9 mouse cellular contexts compared by ENCODE assay signal in the genomic region with DNA sequence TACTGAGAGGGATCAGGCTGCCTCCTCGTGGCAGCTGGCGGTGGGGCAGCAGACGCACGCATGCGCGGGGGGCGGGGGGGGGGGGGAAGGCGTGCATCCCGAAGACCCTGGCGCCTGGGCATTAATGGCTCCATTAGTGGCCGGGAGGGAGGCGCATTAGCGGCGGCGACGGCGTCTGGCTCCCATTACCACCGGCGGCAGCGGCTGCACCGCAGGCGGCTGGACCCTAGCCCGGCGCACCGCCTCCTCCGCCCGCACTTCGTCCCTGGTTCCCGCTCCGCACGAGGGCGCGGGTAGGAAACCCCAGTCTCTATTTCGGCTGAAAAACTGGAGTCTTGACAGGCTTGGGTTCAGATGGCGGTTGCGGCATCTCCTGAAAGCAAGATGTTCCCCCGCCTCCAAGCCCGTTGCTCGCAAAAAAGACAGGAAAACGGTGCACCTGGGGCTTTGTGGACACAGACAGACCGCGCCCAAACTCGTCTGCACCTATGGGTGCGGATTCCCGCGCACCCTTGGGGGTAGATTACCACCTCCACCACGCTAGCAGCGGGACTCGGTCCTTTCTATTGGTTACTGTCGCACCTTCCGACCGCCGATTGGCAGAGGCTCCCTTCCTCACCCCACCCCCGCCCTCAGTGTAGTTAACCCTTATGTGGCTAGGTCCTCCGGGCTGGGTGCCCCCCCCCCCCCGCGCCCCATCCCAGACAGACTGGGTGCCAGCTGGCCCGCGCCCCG. TPM values are rescaled to one million over a fixed set of nuclear protein-coding genes. Genes with fewer than 3 reads are reported as not detected.
DNase-seq lines count a peak whose midpoint lies in the region; ATAC-seq and TF ChIP-seq lines count a peak whose summit lies in the region.
"Had no signal": no experiment of that assay in that cellular context is flagged by ENCODE, and none has a peak within 500 bp of the region (broad histone marks: within the 10 kb centered on the region; RNA-seq: fewer than 3 reads in every experiment).

No protein-coding gene starts in this region.

- H3K9me3 ChIP-seq in forebrain, embryonic 15.5 days: no peaks in the 10 kb centered on the region
- H3K9me3 ChIP-seq in neural tube, embryonic 15.5 days (replicated peaks): no peaks in the 10 kb centered on the region

- peak overlapping the region; percentile 100 for H3K27ac ChIP-seq in forebrain, embryonic 15.5 days (replicated peaks)
- H3K27ac ChIP-seq in neural tube, embryonic 15.5 days (replicated peaks): peak overlapping the region; percentile 100
- H3K27ac ChIP-seq in testis, adult 2 months (ENCODE audit: control insufficient read depth, insufficient read depth, low read depth, low read length): peak overlapping the region; percentile 89

- H3K4me2 ChIP-seq in forebrain, embryonic 15.5 days (replicated peaks): peak overlapping the region; percentile 75
- peak overlapping the region; percentile 78 for H3K4me2 ChIP-seq in neural tube, embryonic 15.5 days

- peak overlapping the region; percentile 70 for H3K4me3 ChIP-seq in forebrain, embryonic 15.5 days
- H3K4me3 ChIP-seq in lung, adult 2 months (replicated peaks; ENCODE audit: extremely low read depth, low read depth, low read length): peak overlapping the region; percentile 87
- peak overlapping the region; percentile 68 for H3K4me3 ChIP-seq in neural tube, embryonic 15.5 days (replicated peaks)
- peak overlapping the region; percentile 69 for H3K4me3 ChIP-seq in testis, adult 2 months (ENCODE audit: control insufficient read depth, low read depth, low read length)

- peak; percentile 81 for DNase-seq in ES-CJ7 (ENCODE audit: low read depth, low spot score)
- DNase-seq in heart, postnatal 4 days: peak; percentile 83
- DNase-seq in layer of hippocampus, adult 8-10 months (ENCODE audit: low spot score in 2 of 2): peak; percentile 82 to 86
- DNase-seq in lung, adult 2 months: peak; percentile 86

- peak; percentile 23; the same call in 1 of the 2 replicates for ATAC-seq in cerebellum, adult (ENCODE audit: insufficient number of reproducible peaks, low FRiP score, low TSS enrichment)
- peak; percentile 79 for ATAC-seq in forebrain, embryonic 15.5 days (replicated peaks)
- peak; percentile 83 for ATAC-seq in neural tube, embryonic 15.5 days (ENCODE audit: low FRiP score)

- no peaks in the 10 kb centered on the region for H3K36me3 ChIP-seq in forebrain, embryonic 15.5 days
- H3K36me3 ChIP-seq in neural tube, embryonic 15.5 days: peaks cover 5% of the 10 kb centered on the region
- no peaks in the 10 kb centered on the region for H3K36me3 ChIP-seq in testis, adult 2 months (ENCODE audit: control insufficient read depth, insufficient read depth, low read length)

- peaks cover 64% of the 10 kb centered on the region for H3K4me1 ChIP-seq in forebrain, embryonic 15.5 days
- H3K4me1 ChIP-seq in lung, adult 2 months (ENCODE audit: control insufficient read depth, insufficient read depth, low read length): peaks cover 38% of the 10 kb centered on the region
- peaks cover 77% of the 10 kb centered on the region for H3K4me1 ChIP-seq in neural tube, embryonic 15.5 days
- peaks cover 44% of the 10 kb centered on the region for H3K4me1 ChIP-seq in testis, adult 2 months (ENCODE audit: control insufficient read depth, insufficient read depth, low read length)

- H3K9ac ChIP-seq in forebrain, embryonic 15.5 days (replicated peaks): peak overlapping the region; percentile 79
- peak overlapping the region; percentile 77 for H3K9ac ChIP-seq in neural tube, embryonic 15.5 days (replicated peaks)

- TF ChIP-seq POLR2A in lung, adult 2 months (IDR thresholded peaks at IDR 0.05; ENCODE audit: borderline replicate concordance, extremely low read depth, low read depth, low read length): peak; percentile 68; the same call in 1 of the 2 replicates
- TF ChIP-seq POLR2A in testis, adult 2 months (IDR thresholded peaks at IDR 0.05; ENCODE audit: control insufficient read depth, low read depth, low read length): peak; percentile 44; the same call in 1 of the 2 replicates

- WGBS in forebrain, embryonic 15.5 days: under 1% methylated on average over 55 of the region's 60 CpGs
- WGBS in lung, adult 2 months: 1% methylated on average over 50 of the region's 60 CpGs
- under 1% methylated on average over 52 of the region's 60 CpGs for WGBS in neural tube, embryonic 15.5 days

- TF ChIP-seq CTCF in lung, adult 2 months (IDR thresholded peaks at IDR 0.05; ENCODE audit: insufficient read depth, low read length): peak; percentile 66
- peak; percentile 44; the same call in 1 of the 2 replicates for TF ChIP-seq CTCF in testis, adult 2 months (IDR thresholded peaks at IDR 0.05; ENCODE audit: control insufficient read depth, insufficient read depth, insufficient replicate concordance, low read depth, low read length)

- H3K27me3 ChIP-seq in forebrain, embryonic 15.5 days: no peaks in the 10 kb centered on the region
- no peaks in the 10 kb centered on the region for H3K27me3 ChIP-seq in neural tube, embryonic 15.5 days (replicated peaks)
- H3K27me3 ChIP-seq in testis, adult 2 months (ENCODE audit: control insufficient read depth, insufficient read depth, low read length): no peaks in the 10 kb centered on the region

RNA-seq across cellular contexts. Expression of a gene that starts 11.0 kb away (rescaled TPM):
- 53.2 and 54.4 TPM in 2 replicates for polyA plus RNA-seq in forebrain, embryonic 15.5 days (2015; fragmentation: Nextera tagmentation; extraction: Ambion mirVana)
- total RNA-seq in heart, postnatal 4 days (2021): 100 to 1,000 TPM; 108 to 109 TPM
- total RNA-seq in layer of hippocampus, adult 8-10 months (2022): 100 to 1,000 TPM; 196 to 252 (median 228) TPM
- 96.1 and 107 TPM in 2 replicates for polyA plus RNA-seq in lung, adult 2 months (2012; rRNA removed)
- polyA plus RNA-seq in neural tube, embryonic 15.5 days (2015; fragmentation: Nextera tagmentation; extraction: Ambion mirVana): 33.3 and 37.2 TPM in 2 replicates
- 41.8 and 42.1 TPM in 2 replicates for polyA plus RNA-seq in testis, adult 2 months (2012; rRNA removed)

RNA-seq across cellular contexts. Expression of a gene that starts 19.3 kb away (rescaled TPM):
- 521 and 550 TPM in 2 replicates for polyA plus RNA-seq in forebrain, embryonic 15.5 days (2015; fragmentation: Nextera tagmentation; extraction: Ambion mirVana)
- 10 to 100 TPM; 37.5 to 38.4 TPM for total RNA-seq in heart, postnatal 4 days (2021)
- 10 to 100 TPM; 25.2 to 28.9 (median 27.9) TPM for total RNA-seq in layer of hippocampus, adult 8-10 months (2022)
- polyA plus RNA-seq in lung, adult 2 months (2012; rRNA removed): 42.7 and 49.1 TPM in 2 replicates
- 458 and 569 TPM in 2 replicates for polyA plus RNA-seq in neural tube, embryonic 15.5 days (2015; fragmentation: Nextera tagmentation; extraction: Ambion mirVana)
- polyA plus RNA-seq in testis, adult 2 months (2012; rRNA removed): 37.1 and 44.4 TPM in 2 replicates

RNA-seq across cellular contexts. Expression of a gene that starts 22.7 kb away (rescaled TPM):
- polyA plus RNA-seq in forebrain, embryonic 15.5 days (2015; fragmentation: Nextera tagmentation; extraction: Ambion mirVana): 1.6 and 2.1 TPM in 2 replicates
- not detected for total RNA-seq in heart, postnatal 4 days (2021)
- total RNA-seq in layer of hippocampus, adult 8-10 months (2022): under 1 TPM in 1 of 4 experiments, not detected in 3; 0.25 TPM
- not detected in 2 replicates for polyA plus RNA-seq in lung, adult 2 months (2012; rRNA removed)
- 3.0 and 3.5 TPM in 2 replicates for polyA plus RNA-seq in neural tube, embryonic 15.5 days (2015; fragmentation: Nextera tagmentation; extraction: Ambion mirVana)
- polyA plus RNA-seq in testis, adult 2 months (2012; rRNA removed): 83.0 and 90.6 TPM in 2 replicates
- total RNA-seq: gastrocnemius, postnatal 4 days had no signal

RNA-seq across cellular contexts. Expression of a gene that starts 27.4 kb away (rescaled TPM):
- polyA plus RNA-seq in forebrain, embryonic 15.5 days (2015; fragmentation: Nextera tagmentation; extraction: Ambion mirVana): 30.9 and 32.3 TPM in 2 replicates
- total RNA-seq in heart, postnatal 4 days (2021): not detected
- 10 to 100 TPM; 28.7 to 36.7 (median 33.4) TPM for total RNA-seq in layer of hippocampus, adult 8-10 months (2022)
- polyA plus RNA-seq in lung, adult 2 months (2012; rRNA removed): not detected in 2 replicates
- 73.5 and 98.1 TPM in 2 replicates for polyA plus RNA-seq in neural tube, embryonic 15.5 days (2015; fragmentation: Nextera tagmentation; extraction: Ambion mirVana)
- polyA plus RNA-seq in testis, adult 2 months (2012; rRNA removed): 1.3 TPM in 2 replicates

RNA-seq across cellular contexts. Expression of a gene that starts 27.9 kb away (rescaled TPM):
- 4.8 and 5.5 TPM in 2 replicates for polyA plus RNA-seq in forebrain, embryonic 15.5 days (2015; fragmentation: Nextera tagmentation; extraction: Ambion mirVana)
- total RNA-seq in heart, postnatal 4 days (2021): 10 to 100 TPM; 47.5 to 53.2 TPM
- total RNA-seq in layer of hippocampus, adult 8-10 months (2022): 10 to 100 TPM; 39.0 to 61.0 (median 49.4) TPM
- 41.1 and 51.4 TPM in 2 replicates for polyA plus RNA-seq in lung, adult 2 months (2012; rRNA removed)
- polyA plus RNA-seq in neural tube, embryonic 15.5 days (2015; fragmentation: Nextera tagmentation; extraction: Ambion mirVana): 3.7 and 6.5 TPM in 2 replicates
- 40.4 and 44.1 TPM in 2 replicates for polyA plus RNA-seq in testis, adult 2 months (2012; rRNA removed)

Comparison
In these comparisons a context has a peak if more than half of its experiments do, and no peak if none do; other contexts are left out.
1. Peak in every context shown above with its lines: DNase-seq, ATAC-seq, H3K4me3 ChIP-seq and H3K27ac ChIP-seq.
2. ATAC-seq: peak in every context shown above with its lines; median percentile 83 in neural tube, embryonic 15.5 days; 79 in forebrain, embryonic 15.5 days; 23 in cerebellum, adult.
3. RNA of a gene that starts 22.7 kb away (polyA plus RNA-seq): 83.0 to 90.6 TPM in testis, adult 2 months; 3.0 to 3.5 TPM in neural tube, embryonic 15.5 days, 1.6 to 2.1 TPM in forebrain, embryonic 15.5 days and not detected in lung, adult 2 months; every median in the first group is over 10 times any median in the second.